Mouse (Mus musculus) v-Abl transformed pro-B cells (cell line): Measurements from ENCODE around the gene Tmem69.

Experiments used
- in situ Hi-C, 2 experiments: fragments of 400-800 bp; cut with MboI; formaldehyde crosslinking; loops; one replicate each; pipeline ENCODE4 v1.15.1; 2025; ENCODE audit not compliant: unreplicated experiment in 2 of 2

Tmem69 gene

GRCm38 (mm10) chr4:116555413-116556300 is at the start of gene Tmem69:
Gene Tmem69, minus strand, starts transcription at chr4:116555936.
- in situ Hi-C loops, result no loop called here

GRCm38 (mm10) chr4:116596978-116597881 is 41.5 kb upstream of the Tmem69 start:
- in situ Hi-C loops, result no loop called here

GRCm38 (mm10) chr4:116596379-116596778 is 40.6 kb upstream of the Tmem69 start, which contains the start of gene Ccdc17:
Gene Ccdc17, plus strand, starts transcription at chr4:116596654.
- in situ Hi-C loops, result no loop called here

GRCm38 (mm10) chr4:116595793-116596192 is 40.1 kb upstream of the Tmem69 start:
- in situ Hi-C loops, result no loop called here

GRCm38 (mm10) chr4:116558151-116558882 is 2.6 kb upstream of the Tmem69 start:
- in situ Hi-C loops, result no loop called here

GRCm38 (mm10) chr4:116557306-116558121 is 1.8 kb upstream of the Tmem69 start, which contains the start of gene Gpbp1l1:
Gene Gpbp1l1, plus strand, starts transcription at chr4:116557658.
- in situ Hi-C loops, result no loop called here

GRCm38 (mm10) chr4:116556561-116557305 is 997 bp upstream of the Tmem69 start:
- in situ Hi-C loops, result no loop called here

GRCm38 (mm10) chr4:116553035-116553434 is 2.7 kb downstream of the Tmem69 start:
- in situ Hi-C loops, result loop anchor here in 1 of 2 experiments (5.0 kb wide), 1 partner anchor 46 kb away; the partner anchor contains the start of gene Ipp

- in situ Hi-C loops, result loop anchor here in 1 of 2 experiments (5.0 kb wide), 1 partner anchor 43 kb away; the partner anchor contains the start of gene Ipp
Measured at GRCm38 (mm10) chr4:116550432-116550831, 5.3 kb downstream of the Tmem69 start.

- in situ Hi-C loops, result loop anchor here (10.0 to 25.0 kb wide), 3 partner anchors 183 to 375 kb away; partner anchors contain the start of genes 1700042G07Rik (in 2 of the 2), Gm49337 (in 2 of the 2), Lurap1 (in 2 of the 2) and Tspan1 (in 2 of the 2)
Measured at GRCm38 (mm10) chr4:116537737-116538136, 18.0 kb downstream of the Tmem69 start.

- in situ Hi-C loops, result loop anchor here (10.0 to 25.0 kb wide), 3 partner anchors 182 to 374 kb away; partner anchors contain the start of genes 1700042G07Rik (in 2 of the 2), Gm49337 (in 2 of the 2), Lurap1 (in 2 of the 2) and Tspan1 (in 2 of the 2)
Measured at GRCm38 (mm10) chr4:116536351-116536750, 19.4 kb downstream of the Tmem69 start.

GRCm38 (mm10) chr4:116531109-116531508 is 24.6 kb downstream of the Tmem69 start:
- in situ Hi-C loops, result loop anchor here (10.0 to 25.0 kb wide), 3 partner anchors 176 to 369 kb away; partner anchors contain the start of genes 1700042G07Rik (in 2 of the 2), Gm49337 (in 2 of the 2), Lurap1 (in 2 of the 2) and Tspan1 (in 2 of the 2)

GRCm38 (mm10) chr4:116507425-116508218 is 48.1 kb downstream of the Tmem69 start, which contains the start of gene Ipp:
Gene Ipp, plus strand, starts transcription at chr4:116507549.
- in situ Hi-C loops, result loop anchor here in 1 of 2 experiments (5.0 kb wide), 1 partner anchor 45 kb away; no protein-coding TSS in a partner anchor

GRCm38 (mm10) chr4:116506886-116507424 is 48.8 kb downstream of the Tmem69 start:
- in situ Hi-C loops, result loop anchor here in 1 of 2 experiments (5.0 kb wide), 1 partner anchor 45 kb away; no protein-coding TSS in a partner anchor
